Mouse (Mus musculus): ENCODE measurements around the gene Dst. TPM values are rescaled to one million over a fixed set of nuclear protein-coding genes. Genes with fewer than 3 reads are reported as not detected.

Dst gene
- polyA plus RNA-seq, 1 experiment from 2014 or later, result 11.9 TPM

DNA sequence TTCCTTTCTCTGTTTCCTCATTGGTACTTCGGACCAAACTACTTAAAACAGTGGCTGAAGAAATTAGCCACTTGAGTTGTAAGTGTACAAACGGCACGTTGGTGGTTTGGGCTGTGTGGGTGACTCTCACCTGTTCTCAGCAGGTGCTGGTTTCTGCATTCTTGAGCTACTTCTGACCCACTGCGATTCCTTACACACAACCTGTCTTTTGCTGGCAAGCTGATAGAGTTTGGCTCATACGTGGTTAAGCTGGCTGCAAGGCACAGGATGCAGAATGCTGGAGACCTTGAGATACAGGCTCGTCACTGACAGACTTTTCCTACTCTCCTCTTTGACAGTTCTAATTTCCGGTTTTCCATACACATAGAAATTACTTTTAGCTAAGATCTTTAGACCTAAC, 19.4 kb downstream of the Dst start:
- DNase-seq (ENCODE audit: low spot score), result no peak

DNA sequence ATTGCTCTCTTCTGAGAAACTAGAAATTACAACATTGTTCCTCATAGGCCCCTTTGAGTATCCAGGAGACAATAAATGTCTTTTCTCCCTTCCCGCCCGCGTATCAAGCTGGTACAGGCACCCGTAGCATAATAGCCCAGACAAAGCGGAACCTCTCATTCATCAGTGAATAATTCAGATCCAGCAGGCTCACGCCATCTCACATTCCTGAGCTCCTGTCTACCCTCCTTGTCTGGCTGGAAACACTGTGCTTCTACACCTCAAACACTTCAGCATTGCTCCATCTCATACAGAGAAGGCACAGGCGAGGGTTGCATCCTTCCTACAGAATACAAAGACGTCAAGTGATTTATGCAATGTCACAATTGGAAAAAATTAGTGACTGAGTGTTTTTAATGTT, 23.8 kb downstream of the Dst start:
- no peak for DNase-seq (ENCODE audit: low spot score)

DNA sequence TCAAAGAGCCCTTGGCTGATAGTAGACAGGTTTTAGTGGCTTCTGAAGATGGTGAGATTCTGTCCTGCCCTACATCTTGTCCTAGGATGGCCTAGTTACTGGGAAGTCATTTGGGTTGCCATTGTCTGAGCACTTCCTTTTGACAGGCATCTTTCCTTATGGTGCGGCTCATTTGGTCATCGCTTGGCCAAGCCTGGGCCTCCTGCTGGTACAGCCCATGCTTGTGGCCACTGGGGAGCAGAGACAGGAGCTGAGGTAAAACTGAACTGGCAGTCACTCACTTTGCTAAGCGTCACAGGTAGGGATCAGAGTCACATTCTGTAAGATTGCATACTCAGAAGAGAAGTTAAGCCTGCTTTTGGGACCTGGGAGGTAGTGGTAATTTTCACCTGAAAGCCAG, 24.2 kb downstream of the Dst start:
- no peak for DNase-seq (ENCODE audit: low spot score)

DNA sequence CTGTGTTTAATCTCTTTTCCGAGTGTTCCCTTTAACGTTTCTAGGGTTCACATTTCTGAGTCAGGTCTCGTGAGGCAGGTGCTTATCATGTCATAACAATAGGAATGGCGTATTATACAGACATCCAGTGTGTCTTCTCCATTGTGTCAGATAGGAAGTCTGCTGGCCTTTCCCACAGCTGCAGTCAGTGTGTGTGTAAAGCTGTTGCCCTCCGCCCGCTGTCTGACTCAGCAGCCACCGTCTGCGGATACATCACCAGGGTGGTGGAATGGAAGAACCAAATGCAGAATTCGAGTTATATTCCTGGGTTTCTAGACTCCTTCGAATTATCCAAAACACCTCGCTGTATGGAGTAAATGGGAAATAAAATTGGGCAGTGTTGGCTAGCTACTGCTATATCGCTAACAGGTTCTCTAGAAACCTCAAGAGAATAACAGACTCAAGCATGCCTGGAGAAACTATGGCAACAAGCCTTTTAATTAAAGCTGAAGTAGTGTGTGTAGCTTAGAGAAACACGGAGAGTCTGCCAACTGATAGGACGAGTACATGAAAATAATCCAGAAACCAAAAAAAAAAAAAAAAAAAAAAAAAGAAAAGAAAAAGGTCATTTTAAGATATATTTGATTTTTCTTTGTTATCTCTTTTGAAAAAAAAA, 24.9 kb downstream of the Dst start:
- no peak for DNase-seq (ENCODE audit: low spot score)

DNA sequence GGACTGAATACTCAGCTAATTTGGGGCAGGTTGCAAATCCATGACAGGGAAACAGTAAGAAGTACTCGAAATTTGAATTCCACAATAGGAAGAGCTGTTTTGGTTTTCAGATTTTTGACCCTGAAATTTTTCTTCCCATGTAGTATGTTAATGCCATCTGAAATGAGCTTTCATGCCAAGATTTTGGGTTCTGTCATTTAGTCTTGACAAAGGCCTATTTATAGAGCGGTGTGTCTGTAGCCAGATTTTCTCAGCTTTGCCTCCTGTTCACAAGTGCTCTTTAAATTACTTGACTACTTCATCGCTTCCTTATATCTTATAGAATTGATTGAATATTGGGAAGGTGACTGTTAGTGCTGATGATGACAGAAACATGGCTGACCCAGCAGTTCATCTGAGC, 27.9 kb downstream of the Dst start:
- DNase-seq (ENCODE audit: low spot score), result no peak

DNA sequence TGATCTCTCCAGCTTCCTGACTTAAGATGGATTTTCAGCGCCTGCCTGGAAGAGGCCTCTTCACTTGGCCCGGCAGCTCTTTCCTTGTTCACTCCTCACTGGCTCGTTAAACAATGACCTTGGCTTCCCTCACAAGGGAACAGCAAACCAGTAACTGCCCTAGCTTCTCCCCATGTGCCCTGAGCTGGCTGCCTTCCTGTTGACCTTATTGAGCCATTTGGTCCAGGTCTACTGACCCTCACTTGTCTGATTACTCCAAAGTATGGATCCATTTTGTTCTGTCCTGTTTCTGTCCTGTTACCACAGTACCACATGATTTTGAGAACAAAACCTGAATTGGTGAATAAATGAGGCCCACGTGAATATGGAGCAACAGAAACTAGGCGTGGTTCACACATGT, 31.8 kb downstream of the Dst start:
- no peak for DNase-seq (ENCODE audit: low spot score)

DNA sequence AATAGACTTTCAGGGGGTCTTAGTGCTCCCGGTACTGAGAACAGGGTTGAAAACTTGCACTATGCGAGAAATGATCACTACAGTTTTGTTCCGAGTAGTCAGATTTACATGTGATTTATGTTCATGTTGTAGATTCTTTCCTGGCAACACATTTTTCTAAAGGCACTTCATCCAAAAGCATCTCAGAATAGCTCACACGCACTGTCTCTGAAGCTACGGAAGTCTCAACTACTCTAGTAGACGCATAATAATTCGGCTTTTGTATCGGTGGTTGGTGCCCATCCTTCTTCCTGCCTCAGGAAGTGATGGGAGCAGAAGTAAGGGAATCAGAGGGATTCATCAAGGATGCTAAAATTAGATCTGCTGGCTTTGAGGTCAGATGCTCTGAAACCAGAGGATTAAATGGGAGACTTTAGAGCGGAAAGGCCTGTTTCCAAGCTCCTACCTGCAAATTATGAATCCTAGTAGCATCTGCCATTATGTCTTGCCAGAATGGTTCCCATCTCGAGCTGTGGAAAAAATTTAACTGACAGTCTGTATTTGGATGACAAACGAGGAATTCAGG, 32.4 kb downstream of the Dst start:
- no peak for DNase-seq (ENCODE audit: low spot score)

DNA sequence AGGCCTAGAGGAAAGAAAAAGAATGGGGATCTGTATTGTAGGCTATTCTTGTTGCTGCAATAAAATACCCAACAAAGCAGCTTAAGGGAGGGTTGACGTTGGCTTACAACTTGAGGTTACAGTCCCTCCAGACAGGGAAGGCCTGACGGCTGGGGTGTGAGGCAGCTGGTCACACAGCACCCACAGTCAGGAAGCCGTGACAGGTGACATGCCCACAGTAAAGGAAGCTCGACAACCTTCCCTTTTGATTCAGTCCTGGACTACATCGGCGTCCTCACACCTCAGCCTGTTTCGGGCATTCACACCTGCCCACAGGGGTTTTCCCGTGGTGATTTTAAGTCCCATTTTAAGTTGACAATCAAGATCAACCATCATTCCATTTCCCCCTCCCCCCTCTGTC, 34.6 kb downstream of the Dst start:
- DNase-seq (ENCODE audit: low spot score), result no peak

DNA sequence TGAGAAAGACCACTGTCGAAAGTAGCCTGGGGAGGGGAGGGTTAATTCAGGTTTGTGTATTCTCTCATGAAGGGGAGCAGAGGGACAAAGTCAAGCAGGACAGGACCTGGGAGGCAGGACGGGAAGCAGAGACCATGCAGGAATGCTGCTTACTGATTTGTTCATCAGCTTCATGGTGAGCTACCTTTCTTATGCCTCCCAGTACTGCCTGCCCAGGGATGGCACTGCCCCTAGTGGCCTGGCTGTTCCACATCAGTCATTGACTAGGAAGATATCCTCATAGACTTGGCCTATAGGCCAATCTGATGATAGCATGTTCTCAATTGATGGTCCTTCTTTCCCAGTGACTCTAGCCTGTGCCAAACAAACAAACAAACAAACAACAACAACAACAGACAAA, 35.9 kb downstream of the Dst start:
- DNase-seq (ENCODE audit: low spot score), result no peak

DNA sequence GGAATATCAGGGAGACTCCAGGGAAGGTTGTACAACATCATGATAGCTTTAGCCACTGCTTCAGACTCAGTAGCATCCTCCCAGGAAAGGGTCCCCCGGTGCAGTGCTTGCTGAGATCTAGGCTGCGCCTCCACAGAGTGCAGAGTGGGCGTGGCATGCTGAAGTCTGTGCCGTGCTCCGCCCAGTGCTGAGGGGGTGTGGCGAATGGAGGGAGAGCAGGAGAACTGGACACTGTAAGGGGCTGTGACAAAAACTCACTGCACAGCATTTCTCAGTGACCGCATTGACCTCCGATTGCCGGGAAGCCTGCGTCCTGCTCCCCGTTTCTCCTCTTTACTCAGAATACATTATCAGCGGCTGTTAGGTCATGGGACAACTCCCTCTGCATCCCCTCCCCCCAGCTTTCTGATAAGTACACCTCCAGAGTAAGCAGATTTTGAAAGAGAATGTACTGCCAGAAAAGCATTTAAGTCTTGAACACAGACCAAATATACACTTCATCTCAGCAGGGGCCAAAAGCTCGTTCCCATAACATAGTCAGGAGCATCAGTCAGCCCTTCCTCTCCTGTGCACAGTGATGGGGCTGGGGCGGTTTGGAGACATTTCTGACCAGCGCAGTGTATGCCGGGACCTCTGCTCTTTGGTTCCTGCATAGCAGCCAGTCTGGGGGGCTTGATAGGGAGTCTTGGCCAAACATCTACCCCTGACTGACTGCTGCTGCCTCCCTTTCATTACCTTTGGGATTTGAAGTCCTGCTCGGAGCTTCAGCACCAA, 37.1 kb downstream of the Dst start:
- DNase-seq (ENCODE audit: low spot score), result no peak

DNA sequence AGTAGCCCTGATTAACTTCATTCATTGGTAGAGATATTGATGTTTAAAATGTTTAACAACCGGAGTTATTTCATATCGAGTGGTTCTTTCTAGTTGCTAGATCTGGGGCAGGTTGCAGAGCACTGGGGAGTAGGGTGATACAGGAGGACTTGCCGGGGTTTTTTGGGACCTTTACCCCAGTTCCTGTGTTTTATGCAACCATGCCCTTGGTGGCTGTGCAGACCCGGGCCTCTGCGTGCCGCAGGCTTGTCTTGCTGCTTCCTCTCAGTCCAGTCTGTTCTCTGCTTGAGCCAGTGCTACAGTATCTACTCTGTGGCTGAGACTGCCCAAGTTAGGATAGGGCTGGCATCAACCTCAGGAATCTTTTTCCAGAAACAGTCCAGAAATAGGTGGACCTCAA, 37.7 kb downstream of the Dst start:
- DNase-seq (ENCODE audit: low spot score), result no peak

DNA sequence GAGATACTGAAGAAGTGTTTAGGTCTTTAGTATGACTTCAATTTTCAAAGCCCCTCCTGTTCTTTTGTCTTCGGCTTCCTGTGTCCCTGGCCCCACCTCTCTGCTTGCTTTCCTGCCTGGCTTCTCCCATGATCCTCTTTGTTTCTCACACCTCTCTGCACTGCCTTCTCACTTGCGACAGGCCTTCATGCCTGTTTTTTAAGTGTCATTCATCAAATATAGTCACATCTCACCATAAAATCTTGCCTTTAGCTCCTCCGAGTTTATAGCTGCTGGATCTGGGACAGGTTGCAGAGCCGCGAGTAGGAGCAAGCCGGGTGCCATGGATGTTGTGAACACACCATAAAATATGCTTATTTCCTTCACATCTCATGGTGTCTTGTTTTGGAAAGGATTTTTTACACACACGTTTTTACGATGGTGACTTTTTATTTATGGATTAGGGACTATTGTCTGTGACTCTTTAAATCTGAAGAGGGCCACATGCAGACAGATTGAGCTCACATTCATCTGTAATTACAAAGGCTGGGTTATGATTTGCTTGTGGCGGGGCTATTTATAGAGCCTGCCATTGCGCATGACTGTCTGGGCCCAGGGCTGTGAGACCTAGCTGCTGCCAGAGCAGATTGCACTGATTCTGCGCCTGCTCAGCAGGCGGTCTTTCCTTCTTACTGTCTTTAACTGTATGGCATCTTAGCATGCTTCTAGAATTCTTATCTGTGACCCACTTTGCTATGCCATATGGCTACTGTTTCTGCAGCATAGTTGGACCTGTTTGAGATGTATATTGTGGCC, 38.8 kb downstream of the Dst start:
- DNase-seq (ENCODE audit: low spot score), result no peak

DNA sequence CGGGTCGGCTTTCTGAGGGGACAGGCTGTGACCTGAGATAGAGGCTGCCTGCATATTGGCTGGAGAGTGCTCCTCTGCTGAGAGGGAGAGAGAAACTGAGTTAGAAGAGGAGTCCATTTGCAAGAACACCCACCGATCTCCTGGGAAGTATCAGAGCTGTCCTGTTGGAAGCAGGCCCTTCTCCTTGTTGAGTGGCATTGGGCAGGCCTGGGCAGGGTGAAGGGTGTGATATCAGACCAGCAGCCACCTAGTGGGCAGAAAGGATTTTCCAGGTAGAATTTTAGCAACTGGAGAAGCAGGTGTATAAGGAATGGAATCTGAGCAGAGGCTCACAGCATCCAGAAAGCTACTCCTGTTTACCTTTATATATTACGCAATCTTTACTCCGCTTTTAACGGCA, 39.8 kb downstream of the Dst start:
- no peak for DNase-seq (ENCODE audit: low spot score)

DNA sequence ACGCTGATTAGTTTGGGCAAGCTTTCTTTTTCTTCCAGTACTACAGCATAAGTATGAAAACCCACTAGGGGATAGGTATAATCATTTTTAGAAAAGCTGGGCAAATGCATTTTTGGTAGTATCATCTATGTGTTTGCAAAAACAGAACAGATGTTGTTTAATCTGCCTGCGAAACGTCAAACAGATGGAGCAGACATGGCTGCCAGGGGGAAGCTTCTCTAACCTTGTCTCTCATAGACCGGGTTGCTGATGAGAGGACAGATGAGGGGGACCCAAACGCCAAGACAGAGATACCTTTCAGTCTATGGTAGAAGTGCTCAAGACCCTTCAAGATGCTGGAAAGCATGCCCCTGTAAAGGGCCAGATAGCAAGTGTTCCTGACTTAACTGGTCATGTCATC, 40.5 kb downstream of the Dst start:
- DNase-seq (ENCODE audit: low spot score), result no peak

DNA sequence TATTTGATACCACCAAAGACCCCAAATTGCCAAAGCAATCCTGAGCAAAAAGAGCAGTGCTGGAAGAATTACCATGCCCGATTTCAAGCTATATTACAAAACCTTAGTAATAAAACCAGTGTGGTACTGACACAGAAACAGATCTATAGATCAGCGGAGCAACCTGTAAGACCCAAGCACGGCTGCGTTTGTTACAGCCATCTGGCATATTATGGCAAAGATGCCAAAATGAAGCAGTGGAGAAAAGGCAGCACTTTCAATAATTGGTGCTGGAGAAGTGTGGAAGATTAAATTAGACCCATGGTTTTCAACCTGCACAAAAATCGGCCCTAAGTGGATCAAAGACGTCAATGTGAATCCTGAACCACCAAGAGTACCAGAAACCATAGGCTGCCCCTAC, 47.6 kb downstream of the Dst start:
- DNase-seq (ENCODE audit: low spot score), result no peak

DNA sequence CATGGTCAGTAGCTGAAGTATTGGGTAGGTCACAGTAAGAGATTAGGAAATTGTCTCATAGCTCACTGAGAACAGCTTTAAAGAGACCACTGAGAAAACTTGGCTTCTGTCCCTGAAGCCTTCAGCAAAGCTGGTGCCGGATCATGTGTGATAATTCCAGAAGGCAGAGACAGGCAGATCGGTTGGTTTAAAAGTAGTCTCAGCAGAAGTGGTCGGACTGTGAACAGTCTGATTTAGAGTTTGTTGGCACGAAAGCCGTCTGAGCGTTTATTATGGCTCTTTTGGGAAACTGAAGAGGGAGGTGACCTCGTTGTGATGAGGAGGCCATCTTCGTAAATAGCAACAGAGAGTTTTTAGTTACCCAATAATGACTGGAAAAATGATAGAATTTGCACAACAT, 52.4 kb downstream of the Dst start:
- DNase-seq (ENCODE audit: low spot score), result no peak

DNA sequence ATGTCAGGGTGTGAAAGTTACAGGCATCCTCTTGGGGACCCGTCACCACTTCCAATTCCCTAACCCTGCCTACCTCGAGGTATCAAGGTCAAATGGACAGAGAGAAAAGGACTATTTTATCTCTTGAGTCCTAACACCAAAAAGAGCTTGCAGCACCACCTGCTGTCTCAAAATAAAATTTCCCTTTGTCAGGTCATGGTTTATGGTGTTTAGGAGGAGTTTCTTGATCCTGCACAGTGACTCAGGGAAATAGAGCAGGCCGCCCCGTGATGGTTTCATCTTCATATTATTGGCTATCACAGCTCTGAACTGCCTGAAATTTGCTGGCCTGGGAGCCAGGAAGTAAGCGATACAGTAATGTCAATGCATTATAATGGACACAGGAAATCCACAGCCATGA, 56.6 kb downstream of the Dst start:
- peak; percentile 27 for DNase-seq (ENCODE audit: low spot score)

DNA sequence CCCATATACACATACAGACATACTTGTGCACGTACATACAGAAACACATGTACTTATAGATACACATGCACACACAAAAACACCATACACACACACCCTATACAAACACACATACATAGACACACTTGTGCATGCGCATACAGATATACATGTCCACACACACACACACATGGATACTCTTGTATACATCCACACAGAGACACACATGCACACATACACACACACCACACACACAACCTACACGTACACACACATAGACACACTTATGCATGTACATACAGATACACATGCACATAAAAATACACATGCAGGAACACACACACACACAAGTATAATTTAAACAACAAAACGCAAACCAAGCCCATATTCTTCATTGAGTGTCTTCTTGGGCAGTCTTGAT, 57.8 kb downstream of the Dst start:
- no peak for DNase-seq (ENCODE audit: low spot score)

DNA sequence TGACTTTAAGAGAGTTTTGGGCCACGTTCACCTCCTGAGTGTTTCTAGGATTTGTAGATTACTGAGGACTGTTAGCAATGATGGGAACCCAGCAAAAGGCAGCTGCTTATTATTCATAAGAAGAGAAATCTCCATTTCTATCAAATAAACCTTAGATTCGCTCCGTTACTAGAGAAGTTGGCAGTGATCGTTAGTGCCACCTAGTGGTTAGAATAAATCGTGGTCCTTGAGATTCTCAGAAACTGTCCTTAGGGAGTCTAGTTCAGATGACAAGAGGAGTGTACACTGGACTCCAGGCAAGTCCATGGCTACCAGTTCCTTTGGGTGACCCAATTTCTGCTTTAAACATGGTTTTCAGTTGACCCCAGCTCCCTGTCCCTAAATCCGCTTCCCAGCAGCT, 58.3 kb downstream of the Dst start:
- DNase-seq (ENCODE audit: low spot score), result peak; percentile 49

DNA sequence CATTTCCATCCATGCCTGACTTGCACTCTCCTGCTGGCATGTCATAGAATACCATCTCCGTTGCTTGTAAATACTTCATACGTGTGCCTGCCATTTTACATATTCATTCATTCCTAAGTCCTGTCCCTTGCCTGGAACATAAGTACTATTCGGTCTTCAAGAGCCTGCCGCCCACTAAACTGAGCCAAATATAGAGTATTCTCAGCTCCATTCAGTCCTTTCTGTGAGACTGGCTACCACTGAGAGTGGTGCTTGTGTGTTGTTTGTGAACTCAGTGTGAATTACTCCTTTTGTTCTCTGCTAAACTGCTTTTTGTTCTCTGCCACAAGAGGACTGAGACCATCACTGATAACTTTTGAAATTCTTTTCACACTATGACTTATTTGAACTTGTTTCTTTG, 59.2 kb downstream of the Dst start:
- DNase-seq (ENCODE audit: low spot score), result no peak

DNA sequence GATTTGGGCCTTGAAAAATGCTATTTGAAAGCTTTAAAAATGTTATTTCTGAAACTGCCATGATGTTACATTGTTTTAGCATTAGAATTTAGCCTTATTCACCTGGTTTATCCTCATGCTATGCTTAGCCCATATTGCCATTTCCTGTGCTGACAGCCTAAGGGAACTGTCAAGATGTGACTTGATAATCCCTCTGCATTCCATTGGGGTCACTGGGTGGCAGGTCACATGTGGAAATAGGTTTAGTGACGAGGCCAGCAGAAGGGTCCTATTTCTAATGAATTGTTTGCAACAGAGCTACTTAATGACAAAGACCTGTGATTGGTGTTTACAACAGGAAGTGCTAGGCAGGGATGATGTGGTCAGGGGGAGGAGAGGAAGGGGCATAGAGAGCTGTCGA, 61.9 kb downstream of the Dst start:
- no peak for DNase-seq (ENCODE audit: low spot score)

DNA sequence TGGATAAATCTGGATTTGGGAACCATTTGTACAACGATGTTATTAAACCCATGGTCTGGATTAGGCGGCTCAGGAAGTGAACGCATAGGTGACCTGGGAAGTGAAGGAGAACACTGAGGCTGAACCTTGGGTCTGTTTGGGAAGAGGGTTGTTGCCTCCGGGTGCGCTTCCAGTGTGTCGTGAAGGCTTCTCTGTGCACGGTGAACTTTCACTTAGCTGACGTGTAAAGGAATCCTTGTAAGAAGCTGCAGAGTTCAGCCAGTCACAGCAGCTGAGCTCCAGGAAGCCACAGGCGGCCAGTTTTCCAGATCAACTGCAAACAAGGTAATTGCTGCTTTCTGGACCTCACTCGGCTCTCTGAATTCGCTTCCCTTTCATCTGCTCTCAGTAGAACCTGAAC, 66.4 kb downstream of the Dst start:
- no peak for DNase-seq (ENCODE audit: low spot score)

Measured in thymus, postnatal 0 days (tissue).